25 mouse cellular contexts compared by ENCODE assay signal in genomic region chr10:83979930-83980329, GRCm38 (mm10).
DNase-seq lines count a peak whose midpoint lies in the region; ATAC-seq and TF ChIP-seq lines count a peak whose summit lies in the region.
"Had no signal": no experiment of that assay in that cellular context is flagged by ENCODE, and none has a peak within 500 bp of the region (broad histone marks: within the 10 kb centered on the region; RNA-seq: fewer than 3 reads in every experiment).

No protein-coding gene starts in this region.

- no peak for DNase-seq in hindbrain, embryonic 10.5 days (ENCODE audit: low spot score)
- DNase-seq in thymus, adult 2 months, result no peak
- DNase-seq: adrenal gland, adult 2 months; adrenal gland, postnatal 14 days; cerebellum, adult 11 months; cerebellum, adult 2 months; cerebellum, adult 9-11 months; cerebellum, postnatal 25 days; gastrocnemius, adult 2 months; gastrocnemius, postnatal 14 days; heart, adult 2 months; kidney, adult 2 months had no signal

- H3K4me2 ChIP-seq in hindbrain, embryonic 13.5 days, result no peak overlapping the region
- no peak overlapping the region for H3K4me2 ChIP-seq in myocyte (ENCODE audit: low read depth)
- H3K4me2 ChIP-seq in intestine, embryonic 15.5 days (replicated peaks), result no peak overlapping the region
- H3K4me2 ChIP-seq: forebrain, embryonic 13.5 days; heart, embryonic 11.5 days; hindbrain, embryonic 14.5 days had no signal

- H3K4me3 ChIP-seq in hindbrain, embryonic 10.5 days, result no peak overlapping the region
- no peak overlapping the region for H3K4me3 ChIP-seq in hindbrain, embryonic 13.5 days
- no peak overlapping the region for H3K4me3 ChIP-seq in myocyte
- H3K4me3 ChIP-seq in intestine, embryonic 15.5 days (replicated peaks), result no peak overlapping the region
- no peak overlapping the region for H3K4me3 ChIP-seq in thymus, adult 2 months (ENCODE audit: control insufficient read depth, insufficient read depth, low read length)
- H3K4me3 ChIP-seq: forebrain, embryonic 10.5 days; forebrain, embryonic 13.5 days; gastrocnemius, adult 2 months; heart, adult 2 months had no signal

- TF ChIP-seq POLR2A in myocyte (IDR thresholded peaks at IDR 0.05; ENCODE audit: insufficient read length, low read depth), result no peak
- TF ChIP-seq POLR2A in thymus, adult 2 months (IDR thresholded peaks at IDR 0.05; ENCODE audit: control insufficient read depth, extremely low read depth, insufficient read depth, low read length, poor library complexity), result no peak

- H3K27me3 ChIP-seq in hindbrain, embryonic 10.5 days (ENCODE audit: insufficient read depth, poor library complexity, severe bottlenecking), result no peaks in the 10 kb centered on the region
- H3K27me3 ChIP-seq in hindbrain, embryonic 13.5 days, result no peaks in the 10 kb centered on the region
- H3K27me3 ChIP-seq in myocyte (ENCODE audit: control insufficient read depth, insufficient read depth, insufficient read length), result no peaks in the 10 kb centered on the region
- H3K27me3 ChIP-seq in intestine, embryonic 15.5 days (replicated peaks), result no peaks in the 10 kb centered on the region
- no peaks in the 10 kb centered on the region for H3K27me3 ChIP-seq in thymus, adult 2 months (ENCODE audit: control insufficient read depth, insufficient read depth, low read length)
- H3K27me3 ChIP-seq: forebrain, embryonic 13.5 days had no signal

- no peak for TF ChIP-seq CTCF in thymus, adult 2 months (IDR thresholded peaks at IDR 0.05; ENCODE audit: borderline replicate concordance, control insufficient read depth, extremely low read depth, insufficient read depth, low read length, poor library complexity)

- H3K27ac ChIP-seq in hindbrain, embryonic 10.5 days, result 0 out of 2 replicates have a peak overlapping the region, but pooled peaks have one; percentile 16
- no peak overlapping the region for H3K27ac ChIP-seq in hindbrain, embryonic 13.5 days
- H3K27ac ChIP-seq in intestine, embryonic 15.5 days, result no peak overlapping the region
- no peak overlapping the region for H3K27ac ChIP-seq in thymus, adult 2 months (ENCODE audit: control insufficient read depth, insufficient read depth, low read length)
- H3K27ac ChIP-seq: forebrain, embryonic 10.5 days; forebrain, embryonic 13.5 days; gastrocnemius, adult 2 months; heart, adult 2 months; hindbrain, embryonic 14.5 days; hindbrain, postnatal 0 days had no signal

- no peak for ATAC-seq in hindbrain, embryonic 13.5 days (ENCODE audit: low FRiP score)
- peak; percentile 39; the same call in 1 of the 2 replicates for ATAC-seq in common myeloid progenitor, adult 5-6 weeks (replicated peaks; ENCODE audit: low read depth, poor library complexity, severe bottlenecking)
- ATAC-seq in intestine, embryonic 15.5 days, result no peak
- ATAC-seq: CD4-positive, CD25-positive, alpha-beta regulatory T cell, adult 4 months; forebrain, embryonic 13.5 days; forebrain, embryonic 16.5 days; hindbrain, postnatal 0 days; inflammation-experienced regulatory T-cells, adult 6 months; intestine, postnatal 0 days had no signal

- no peaks in the 10 kb centered on the region for H3K79me2 ChIP-seq in myocyte (ENCODE audit: control insufficient read depth, insufficient read depth)

- H3K9me3 ChIP-seq in hindbrain, embryonic 10.5 days, result no peaks in the 10 kb centered on the region
- no peaks in the 10 kb centered on the region for H3K9me3 ChIP-seq in hindbrain, embryonic 13.5 days
- no peaks in the 10 kb centered on the region for H3K9me3 ChIP-seq in intestine, embryonic 15.5 days
- H3K9me3 ChIP-seq: forebrain, embryonic 10.5 days; forebrain, embryonic 13.5 days had no signal

- WGBS in hindbrain, embryonic 10.5 days, result 88% methylated on average over 2 of the region's 2 CpGs
- WGBS in hindbrain, embryonic 13.5 days, result 89% methylated on average over 2 of the region's 2 CpGs
- 76% methylated on average over 2 of the region's 2 CpGs for WGBS in intestine, embryonic 15.5 days
- WGBS in thymus, adult 2 months, result 54% methylated on average over 2 of the region's 2 CpGs

- peaks cover 40% of the 10 kb centered on the region for H3K4me1 ChIP-seq in hindbrain, embryonic 10.5 days (replicated peaks)
- peaks cover 4% of the 10 kb centered on the region for H3K4me1 ChIP-seq in hindbrain, embryonic 13.5 days (replicated peaks)
- H3K4me1 ChIP-seq in intestine, embryonic 15.5 days (replicated peaks), result 0 out of 2 replicates have a peak, but pooled peaks cover 2% of the 10 kb centered on the region
- H3K4me1 ChIP-seq in thymus, adult 2 months (replicated peaks; ENCODE audit: control insufficient read depth, insufficient read depth, low read length), result no peaks in the 10 kb centered on the region

- H3K9ac ChIP-seq in hindbrain, embryonic 13.5 days, result no peak overlapping the region
- H3K9ac ChIP-seq in intestine, embryonic 15.5 days, result no peak overlapping the region
- H3K9ac ChIP-seq: forebrain, embryonic 13.5 days; hindbrain, embryonic 14.5 days had no signal

- no peaks in the 10 kb centered on the region for H3K36me3 ChIP-seq in hindbrain, embryonic 10.5 days
- no peaks in the 10 kb centered on the region for H3K36me3 ChIP-seq in hindbrain, embryonic 13.5 days
- no peaks in the 10 kb centered on the region for H3K36me3 ChIP-seq in myocyte (ENCODE audit: control insufficient read depth, insufficient read depth)
- no peaks in the 10 kb centered on the region for H3K36me3 ChIP-seq in intestine, embryonic 15.5 days
- no peaks in the 10 kb centered on the region for H3K36me3 ChIP-seq in thymus, adult 2 months (ENCODE audit: control insufficient read depth, insufficient read depth, low read length)
- H3K36me3 ChIP-seq: forebrain, embryonic 10.5 days had no signal

- H3ac ChIP-seq in myocyte (ENCODE audit: control insufficient read depth, insufficient read length), result no peak overlapping the region

TF ChIP-seq in myocyte, 11 proteins besides CTCF, POLR2A, EP300 and RAD21:
- TF ChIP-seq MYOG (IDR thresholded peaks at IDR 0.05; ENCODE audit: control insufficient read depth in 1 of 3, insufficient read depth in 1 of 3, insufficient read length in 2 of 3, low read depth in 2 of 3) (peak in 2 of 3 experiments; percentile 16 to 56), MYOD1 (IDR thresholded peaks at IDR 0.05; ENCODE audit: control insufficient read depth in 1 of 3, insufficient read length in 2 of 3, low read depth in 2 of 3) (peak in 2 of 3 experiments; percentile 55 to 79), MAX (IDR thresholded peaks at IDR 0.05; ENCODE audit: low read depth) (no peak), TCF12 (IDR thresholded peaks at IDR 0.05; ENCODE audit: insufficient read depth, poor library complexity, severe bottlenecking) (peak; percentile 58)
